Mouse (Mus musculus) embryo, embryonic 10.5 days (tissue): ENCODE data around the gene Fam71e1.

Experiments
- DNase-seq: peaks from one replicate; pipeline ENCODE4 v3.0.0-alpha.2; 2015; ENCODE audit warnings: low spot score

Gene Fam71e1

DNA sequence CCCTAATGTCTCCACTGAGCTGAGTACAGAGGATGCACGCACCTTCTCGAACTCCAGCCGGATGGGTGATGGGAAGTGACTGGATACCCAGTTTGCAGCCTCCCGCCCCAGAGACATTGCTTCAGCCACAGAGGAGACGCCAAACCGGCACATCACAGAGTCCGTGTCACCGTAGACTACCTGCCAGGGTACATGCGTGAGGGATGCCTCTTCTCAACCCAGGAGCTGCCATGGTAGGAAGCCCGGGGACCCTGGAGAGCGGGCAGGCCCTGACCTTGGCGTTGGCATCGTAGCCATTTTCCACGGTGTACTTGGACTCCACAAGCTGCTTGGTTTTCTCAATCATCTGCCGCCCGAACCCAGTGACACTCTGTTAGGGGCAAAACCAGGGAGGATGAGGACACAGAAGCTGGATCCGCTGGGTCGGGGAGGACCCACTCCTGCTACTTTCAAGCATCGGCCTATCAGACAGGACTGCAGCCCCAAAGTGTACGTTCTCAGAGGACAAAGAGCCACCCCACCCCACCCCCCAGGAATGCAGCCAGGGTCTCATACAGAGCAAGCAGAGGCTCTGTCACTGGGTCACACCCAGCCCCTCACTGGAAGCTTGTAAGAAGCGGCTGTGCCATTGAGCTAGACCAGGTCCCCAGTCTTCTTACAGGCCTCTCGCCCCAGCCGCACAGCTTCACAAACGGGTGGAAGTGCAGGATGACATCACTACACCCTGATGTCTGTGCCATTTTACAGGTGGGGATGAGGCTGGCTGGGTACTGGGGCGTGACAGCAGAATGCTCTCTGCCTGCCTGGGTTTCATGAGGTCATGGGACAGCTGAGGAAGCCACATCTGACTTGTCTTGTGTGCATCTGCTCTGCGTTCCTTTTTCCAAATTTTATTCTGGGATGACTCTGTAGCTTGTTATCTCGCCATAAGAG, 39.5 kb downstream of the Fam71e1 start:
- DNase-seq = no peak

DNA sequence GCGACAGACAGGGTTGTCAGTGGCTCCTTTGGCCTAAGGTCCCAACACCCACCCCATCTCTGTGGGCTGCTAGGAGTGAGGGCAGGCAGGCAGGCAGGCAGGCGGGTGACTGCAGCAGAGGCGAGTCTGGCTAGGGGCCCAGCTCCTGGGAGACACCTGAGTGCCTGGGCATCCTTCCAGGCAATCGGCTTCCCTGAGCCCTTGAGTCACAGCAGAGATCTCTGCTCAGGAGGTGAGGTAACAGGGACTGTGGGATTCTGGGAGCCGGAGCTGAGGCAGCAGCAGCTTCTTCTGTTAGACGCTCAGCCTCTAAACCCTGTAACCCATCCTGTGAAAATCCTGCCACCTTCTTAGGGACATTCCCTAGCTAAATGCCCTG, 40.2 kb downstream of the Fam71e1 start:
- DNase-seq = no peak

DNA sequence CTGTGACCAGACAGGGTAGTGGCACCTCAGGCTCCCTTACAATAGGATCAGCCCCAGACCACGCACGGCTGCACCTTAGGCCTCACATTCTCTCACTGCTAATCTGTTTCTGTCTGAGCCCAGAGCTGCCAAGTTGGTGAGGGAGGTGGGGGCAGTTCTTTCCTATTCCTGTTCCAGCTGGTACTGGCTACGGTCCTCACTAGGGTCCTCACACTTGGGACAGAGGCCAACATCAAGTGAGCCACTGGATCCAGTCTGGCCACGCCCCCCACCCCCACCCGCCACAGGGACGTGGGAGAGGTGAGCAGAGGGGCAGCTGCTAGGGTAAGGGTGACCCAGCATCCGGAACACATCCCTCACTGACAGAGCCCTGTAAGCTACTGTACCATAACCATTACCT, 40.6 kb downstream of the Fam71e1 start:
- DNase-seq = no peak

DNA sequence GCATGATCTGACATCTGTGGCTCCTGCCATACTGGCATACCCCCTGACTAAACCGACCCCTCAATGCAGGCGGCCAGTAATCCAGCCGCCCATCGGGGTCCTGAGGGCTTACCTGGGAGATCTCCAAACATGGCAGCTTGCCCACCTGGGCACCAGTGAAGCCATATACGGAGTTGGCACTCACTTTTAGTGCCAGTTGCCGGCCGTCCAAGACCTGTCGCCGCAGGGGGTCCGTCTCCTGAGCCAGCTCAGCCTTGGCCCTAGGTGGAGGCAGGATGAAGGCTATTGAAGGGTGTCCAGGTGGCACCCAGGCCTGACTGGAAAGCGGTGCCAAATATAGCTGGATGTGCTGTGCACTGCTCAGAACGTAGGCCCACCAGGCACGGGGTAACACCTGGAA, 41.1 kb downstream of the Fam71e1 start:
- no peak for DNase-seq

GRCm38 (mm10) chr7:44538756-44539624, 42.6 kb downstream of the Fam71e1 start:
- DNase-seq = no peak

DNA sequence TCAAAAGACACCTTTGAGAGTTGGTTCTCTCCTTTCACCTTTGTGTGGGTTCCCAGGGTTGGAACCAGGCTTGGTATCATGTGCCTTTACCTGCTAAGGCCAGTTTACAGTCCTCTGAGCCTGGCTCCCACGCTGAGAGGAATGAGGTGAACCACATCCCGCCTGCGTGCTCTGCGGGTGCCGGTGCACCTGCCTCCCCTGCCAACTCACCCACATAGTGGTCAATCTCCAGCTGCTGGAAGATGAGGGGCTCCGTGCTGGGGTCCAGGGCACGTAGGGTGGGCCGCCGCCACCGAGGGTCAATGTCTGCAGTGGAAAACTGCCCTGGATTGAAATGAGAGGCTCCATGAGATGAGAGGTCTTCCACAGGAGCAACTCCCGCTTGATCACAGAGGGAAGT, 46.2 kb downstream of the Fam71e1 start:
- no peak for DNase-seq

- DNase-seq = no peak
Measured at GRCm38 (mm10) chr7:44543071-44543470, 46.7 kb downstream of the Fam71e1 start.

GRCm38 (mm10) chr7:44546274-44546673, 49.9 kb downstream of the Fam71e1 start:
- no peak for DNase-seq

DNA sequence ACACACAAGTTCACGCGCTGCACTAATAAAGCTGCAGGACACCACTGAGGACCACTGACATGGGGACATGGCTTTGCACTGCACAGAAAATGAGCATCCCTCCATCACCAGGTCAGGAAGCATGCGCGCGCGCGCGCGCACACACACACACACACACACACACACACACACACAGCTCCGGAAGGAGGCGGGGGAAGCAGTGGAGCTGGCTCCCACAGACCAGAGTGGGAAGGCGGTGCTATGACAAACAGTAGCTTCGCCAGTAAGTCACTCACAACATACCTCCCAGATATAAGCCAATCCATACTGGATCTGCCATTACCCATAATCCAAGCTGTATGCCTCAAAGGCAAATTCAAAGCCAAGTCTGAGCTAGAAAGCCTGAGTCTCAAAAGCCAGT, 50.7 kb downstream of the Fam71e1 start:
- no peak for DNase-seq

- peak; percentile 24 for DNase-seq
Measured at GRCm38 (mm10) chr7:44547725-44548124, 51.3 kb downstream of the Fam71e1 start.

DNA sequence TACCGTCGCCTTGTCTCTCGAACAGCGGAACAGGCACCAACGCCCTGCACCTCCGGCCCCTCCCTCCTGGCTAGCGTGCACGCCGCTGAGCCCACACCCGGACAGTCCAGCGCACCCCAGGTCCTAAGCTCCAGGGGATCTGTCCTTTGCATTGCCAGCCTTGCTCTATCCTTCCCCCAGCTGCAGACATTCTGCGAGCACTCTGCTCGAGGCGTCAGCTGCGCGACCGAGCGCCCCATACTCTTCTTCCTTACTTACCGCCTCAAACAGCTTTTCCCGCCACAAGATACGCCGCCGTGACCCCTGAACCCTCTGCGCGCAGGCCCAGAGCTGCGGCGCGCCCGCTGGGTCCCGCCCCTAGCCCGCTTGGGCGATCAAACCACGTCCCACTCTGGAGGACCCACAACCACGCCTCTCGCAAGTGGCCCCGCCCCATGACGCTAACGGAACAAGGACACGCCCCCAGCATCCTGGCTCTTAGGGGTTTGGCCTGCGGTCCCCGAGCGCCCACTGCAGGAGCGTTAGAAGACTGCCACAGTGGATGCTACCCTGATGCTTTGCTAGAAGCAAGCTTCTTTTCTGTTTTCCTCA, 52.2 kb downstream of the Fam71e1 start, which contains the start of gene Pold1:
Gene Pold1, minus strand, starts transcription at position 353 of the 591 bp plus-strand sequence.
- DNase-seq = peak; percentile 100

- no peak for DNase-seq
Measured at GRCm38 (mm10) chr7:44549621-44550408, 53.4 kb downstream of the Fam71e1 start.

DNA sequence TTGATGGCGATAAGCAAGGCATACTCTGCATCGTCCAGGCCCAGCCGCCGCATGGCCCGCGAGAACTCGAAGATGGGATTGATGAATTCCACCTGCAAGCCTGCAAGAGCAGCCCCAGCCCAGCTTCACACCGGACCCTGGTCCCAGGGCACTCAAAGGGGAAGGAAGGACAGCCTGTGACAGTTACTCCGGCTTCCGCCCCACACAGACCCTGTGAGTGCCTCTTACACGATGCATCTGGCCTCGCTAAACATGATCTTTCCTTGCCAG, 54.0 kb downstream of the Fam71e1 start:
- no peak for DNase-seq
